Mouse (Mus musculus): ENCODE data around the gene St6gal1.

Gene St6gal1

GRCm38 (mm10) chr16:23403008-23403755 is 178.6 kb downstream of the St6gal1 start:
- in situ Hi-C loops (cut with MboI; ENCODE audit: low sequenced_read_pairs): loop anchor here (25.0 kb wide), 1 partner anchor 266 kb away; the partner anchor contains the start of genes Adipoq and Rfc4
